Comparison of ENCODE assay signal across 7 mouse cellular contexts in genomic region chr5:135632797-135633144, GRCm38 (mm10). TPM values are rescaled to one million over a fixed set of nuclear protein-coding genes. Genes with fewer than 3 reads are reported as not detected.
DNase-seq lines count a peak whose midpoint lies in the region; ATAC-seq and TF ChIP-seq lines count a peak whose summit lies in the region.

No protein-coding gene starts in this region.

- H3K9me3 ChIP-seq in forebrain, embryonic 12.5 days: no peaks in the 10 kb centered on the region
- H3K9me3 ChIP-seq in liver, embryonic 13.5 days (replicated peaks): no peaks in the 10 kb centered on the region

- 0% methylated on average over 21 of the region's 21 CpGs for WGBS in forebrain, embryonic 12.5 days
- under 1% methylated on average over 21 of the region's 21 CpGs for WGBS in liver, embryonic 13.5 days (ENCODE audit: insufficient replicate concordance)

- no peak for DNase-seq in testis, postnatal 14 days (ENCODE audit: low spot score)
- no peak for DNase-seq in liver, embryonic 13.5 days
- peak; percentile 15 for DNase-seq in telencephalon, adult 2 months (ENCODE audit: low read depth, low spot score)
- DNase-seq in spleen, postnatal 4 days (ENCODE audit: low spot score in 2 of 2): no peak
- no peak for DNase-seq in cerebellum, postnatal 4 days (ENCODE audit: low spot score in 2 of 2)

- peak overlapping the region; percentile 97 for H3K4me3 ChIP-seq in testis, adult 2 months (ENCODE audit: control insufficient read depth, low read depth, low read length)
- H3K4me3 ChIP-seq in forebrain, embryonic 12.5 days (replicated peaks): peak overlapping the region; percentile 88
- peak overlapping the region; percentile 80 for H3K4me3 ChIP-seq in liver, embryonic 13.5 days (replicated peaks)

- H3K9ac ChIP-seq in forebrain, embryonic 12.5 days: peak overlapping the region; percentile 85
- H3K9ac ChIP-seq in liver, embryonic 13.5 days: peak overlapping the region; percentile 82

- H3K4me1 ChIP-seq in testis, adult 2 months (ENCODE audit: control insufficient read depth, insufficient read depth, low read length): peaks cover 3% of the 10 kb centered on the region; the same call in 1 of the 2 replicates
- H3K4me1 ChIP-seq in forebrain, embryonic 12.5 days: peaks cover 13% of the 10 kb centered on the region
- H3K4me1 ChIP-seq in liver, embryonic 13.5 days (replicated peaks): peaks cover 34% of the 10 kb centered on the region

- TF ChIP-seq CTCF in testis, adult 2 months (IDR thresholded peaks at IDR 0.05; ENCODE audit: control insufficient read depth, insufficient read depth, insufficient replicate concordance, low read depth, low read length): no peak

- H3K4me2 ChIP-seq in forebrain, embryonic 12.5 days: peak overlapping the region; percentile 65
- H3K4me2 ChIP-seq in liver, embryonic 13.5 days: peak overlapping the region; percentile 81

- H3K27ac ChIP-seq in testis, adult 2 months (ENCODE audit: control insufficient read depth, insufficient read depth, low read depth, low read length): peak overlapping the region; percentile 81
- peak overlapping the region; percentile 92 for H3K27ac ChIP-seq in forebrain, embryonic 12.5 days
- peak overlapping the region; percentile 70 for H3K27ac ChIP-seq in liver, embryonic 13.5 days

- no peak for TF ChIP-seq POLR2A in testis, adult 2 months (IDR thresholded peaks at IDR 0.05; ENCODE audit: control insufficient read depth, low read depth, low read length)

- H3K36me3 ChIP-seq in testis, adult 2 months (ENCODE audit: control insufficient read depth, insufficient read depth, low read length): no peaks in the 10 kb centered on the region; the same call in 1 of the 2 replicates
- H3K36me3 ChIP-seq in forebrain, embryonic 12.5 days (replicated peaks): peaks cover 27% of the 10 kb centered on the region
- peaks cover 22% of the 10 kb centered on the region for H3K36me3 ChIP-seq in liver, embryonic 13.5 days

- ATAC-seq in forebrain, embryonic 12.5 days (ENCODE audit: low FRiP score): peak; percentile 79
- ATAC-seq in liver, embryonic 13.5 days (ENCODE audit: low read depth): peak; percentile 76

- H3K27me3 ChIP-seq in testis, adult 2 months (ENCODE audit: control insufficient read depth, insufficient read depth, low read length): no peaks in the 10 kb centered on the region
- H3K27me3 ChIP-seq in forebrain, embryonic 12.5 days: no peaks in the 10 kb centered on the region
- no peaks in the 10 kb centered on the region for H3K27me3 ChIP-seq in liver, embryonic 13.5 days

RNA-seq across cellular contexts. Expression of gene Rhbdd2, which starts 0.4 kb away (rescaled TPM):
- polyA plus RNA-seq in testis, adult 2 months (2012; rRNA removed): 53.7 and 64.0 TPM in 2 replicates
- 59.3 and 61.4 TPM in 2 replicates for polyA plus RNA-seq in forebrain, embryonic 12.5 days (2016; fragmentation: Nextera tagmentation; extraction: Ambion mirVana)
- 11.4 and 12.2 TPM in 2 replicates for polyA plus RNA-seq in liver, embryonic 13.5 days (2015; fragmentation: Nextera tagmentation; extraction: Ambion mirVana)

RNA-seq across cellular contexts. Expression of gene Por, which starts 37.1 kb away (rescaled TPM):
- 22.9 and 26.1 TPM in 2 replicates for polyA plus RNA-seq in testis, adult 2 months (2012; rRNA removed)
- polyA plus RNA-seq in forebrain, embryonic 12.5 days (2016; fragmentation: Nextera tagmentation; extraction: Ambion mirVana): 127 and 135 TPM in 2 replicates
- polyA plus RNA-seq in liver, embryonic 13.5 days (2015; fragmentation: Nextera tagmentation; extraction: Ambion mirVana): 26.7 and 31.2 TPM in 2 replicates

RNA-seq across cellular contexts. Expression of gene Ccl24, which starts 59.9 kb away (rescaled TPM):
- 0.15 and 0.23 TPM in 2 replicates for polyA plus RNA-seq in testis, adult 2 months (2012; rRNA removed)
- polyA plus RNA-seq in forebrain, embryonic 12.5 days (2016; fragmentation: Nextera tagmentation; extraction: Ambion mirVana): 0.74 and 2.1 TPM in 2 replicates
- 15.0 and 15.7 TPM in 2 replicates for polyA plus RNA-seq in liver, embryonic 13.5 days (2015; fragmentation: Nextera tagmentation; extraction: Ambion mirVana)
